Mouse (Mus musculus) cerebellum, adult 2 months (tissue): ENCODE data around the gene Tmem132a.

Source experiments
- CTCF ChIP-seq: fragments of 200-500 bp; IDR thresholded peaks from 2 replicates; pipeline ENCODE4 v1.5.1; 2011; ENCODE audit warnings: low read depth, mild to moderate bottlenecking, control low read depth, low read length, moderate library complexity, borderline replicate concordance; ENCODE audit not compliant: insufficient read depth
- POLR2A ChIP-seq: fragments of 200-500 bp; IDR thresholded peaks from 2 replicates; pipeline ENCODE4 v1.6.1; 2011; ENCODE audit warnings: low read length, control low read depth, borderline replicate concordance; ENCODE audit not compliant: insufficient read depth

DNA sequence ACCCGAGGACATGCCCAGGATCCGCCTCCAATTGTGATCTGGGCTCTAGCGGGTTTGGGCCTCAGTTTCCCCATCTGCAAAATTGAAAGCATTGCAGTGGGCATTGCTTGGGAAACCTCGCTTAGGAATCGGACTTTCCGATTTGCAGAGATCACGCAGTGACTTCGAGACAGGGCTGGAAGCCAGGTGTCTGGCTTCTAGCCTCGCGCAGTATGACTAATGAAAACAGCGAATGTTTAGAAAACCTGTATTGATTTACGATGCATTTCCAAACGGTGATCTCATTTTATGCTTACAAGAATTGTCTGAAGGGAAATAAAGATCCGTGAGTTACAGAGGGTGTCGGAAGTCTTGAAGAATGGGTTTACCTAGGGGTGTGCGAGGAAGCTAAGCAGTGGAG, 26.0 kb upstream of the Tmem132a start:
- no peak for TF ChIP-seq POLR2A
- no peak for TF ChIP-seq CTCF
